Mouse (Mus musculus) right cerebral cortex, postnatal 25 days (tissue): ENCODE measurements around the gene Kmt2d.
A peak's percentile ranks its signal among the peaks of the same experiment; 100 is the strongest.
"Not testable (repeated sequence)": the region's sequence is repeated elsewhere in the genome, so short reads cannot be mapped to it uniquely, and the experiment has no call there.

Source experiments
- DNase-seq: peaks from one replicate; pipeline ENCODE4 v3.0.0; 2022

The Kmt2d gene

DNA sequence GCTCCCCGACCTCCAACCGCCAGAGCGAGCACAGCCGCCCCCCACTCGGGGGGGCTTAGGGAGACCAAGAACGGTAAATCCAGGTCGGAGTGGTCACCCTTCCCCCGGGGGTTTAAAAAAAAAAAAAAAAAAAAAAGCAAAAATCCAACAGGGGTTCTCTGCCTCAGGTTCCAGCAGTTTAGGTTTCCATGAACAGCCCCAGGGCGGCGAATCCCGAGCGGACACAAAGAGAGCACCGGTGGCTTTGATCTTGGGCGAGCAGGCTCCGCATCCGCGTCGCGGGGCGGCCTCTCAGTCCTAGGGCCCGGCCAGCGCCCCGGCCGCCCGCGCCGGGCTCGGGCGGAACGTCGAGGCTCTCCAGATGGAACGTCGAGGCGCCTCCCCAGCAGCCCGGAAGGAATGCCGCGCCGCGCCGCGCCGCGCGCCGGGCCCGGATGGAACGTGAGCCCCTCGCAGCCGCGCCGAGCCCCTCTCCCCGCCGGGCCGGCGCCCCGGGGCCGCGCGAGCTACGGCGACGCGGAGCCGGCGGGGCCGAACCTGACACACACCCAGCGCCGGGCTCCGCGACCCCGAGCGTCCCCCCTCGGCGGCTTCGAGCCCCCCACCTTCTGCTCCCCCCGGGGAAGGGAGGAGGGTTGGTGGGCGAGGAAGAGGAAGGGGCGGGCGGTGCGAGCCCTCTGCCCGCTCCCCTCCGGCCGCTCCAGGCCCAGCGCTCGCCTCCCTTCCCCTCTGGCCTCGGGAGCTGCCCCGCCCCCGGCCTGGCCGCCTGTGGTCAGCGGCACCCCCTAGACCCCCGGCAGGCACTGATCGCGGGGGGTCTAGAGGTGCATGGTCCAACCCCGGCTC is at the start of gene Kmt2d:
TSS of gene Kmt2d (minus strand) at position 135 of the 846 bp plus-strand sequence.
- peak; percentile 57 for DNase-seq

DNA sequence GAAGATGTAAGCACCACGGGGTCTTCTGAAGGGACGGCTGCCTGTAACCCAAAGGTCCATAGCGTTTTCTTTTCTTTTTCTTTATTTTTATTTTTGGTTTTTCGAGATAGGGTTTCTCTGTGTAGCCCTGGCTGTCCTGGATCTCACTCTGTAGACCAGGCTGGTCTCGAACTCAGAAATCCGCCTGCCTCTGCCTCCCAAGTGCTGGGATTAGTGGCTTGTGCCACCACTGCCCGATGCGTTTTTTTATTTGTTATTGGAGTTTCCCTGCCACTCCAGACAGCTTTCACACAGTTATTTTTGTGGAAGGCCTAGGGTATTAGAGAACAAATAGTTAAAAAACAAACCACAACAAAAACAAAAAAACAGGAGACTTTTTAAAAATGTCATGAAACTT is 47.5 kb upstream of the Kmt2d start:
- DNase-seq: not testable (repeated sequence)

DNA sequence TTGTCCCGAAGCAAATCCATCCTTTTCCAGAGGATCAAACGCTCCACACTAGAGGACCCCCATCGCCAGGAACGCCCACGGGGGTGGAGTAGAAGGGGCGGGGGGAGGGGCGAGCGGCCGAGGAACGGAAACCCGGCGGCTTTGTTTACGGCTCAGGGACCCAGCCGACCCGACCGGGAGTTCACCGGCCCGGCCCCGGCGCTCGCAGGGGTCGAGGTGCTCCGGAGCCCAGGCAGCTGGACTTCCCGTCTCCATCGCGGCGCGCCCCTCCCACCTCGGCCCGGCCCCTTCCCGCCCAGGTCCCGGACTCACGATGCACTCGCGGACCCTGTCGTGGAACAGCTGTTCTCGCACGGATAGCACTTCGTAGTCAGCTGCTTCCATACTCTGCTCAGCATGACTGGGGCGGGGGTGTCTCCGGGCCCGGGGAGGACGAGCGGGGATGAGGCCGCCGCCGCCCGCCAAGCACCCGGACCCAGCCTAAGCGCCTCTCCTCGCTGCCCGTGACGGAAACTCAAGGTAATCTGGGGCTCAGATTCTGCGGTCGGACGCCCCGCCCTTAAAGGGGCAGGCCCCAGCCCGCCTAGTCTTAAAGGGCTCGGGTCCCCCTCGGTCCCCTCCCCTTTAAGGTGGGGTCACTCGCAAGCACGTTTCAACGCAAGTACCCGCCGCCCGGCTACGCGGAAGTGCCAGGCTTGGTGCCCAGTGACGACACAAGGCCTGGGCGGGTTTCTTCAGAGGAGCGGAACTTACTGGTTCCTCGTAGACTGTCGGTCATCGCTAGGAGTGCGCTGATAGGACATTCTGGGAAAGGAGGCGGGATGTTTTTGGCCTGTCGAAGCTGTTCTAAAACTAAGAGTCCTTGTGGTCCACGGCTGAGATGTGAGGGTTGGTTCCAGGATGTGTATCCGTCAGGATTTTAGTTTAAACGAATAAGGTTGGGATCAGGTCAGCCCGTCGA is 46.8 kb upstream of the Kmt2d start, which contains the start of gene Lmbr1l:
TSS of gene Lmbr1l (minus strand) at position 694 of the 961 bp plus-strand sequence.
- DNase-seq: peak; percentile 99

DNA sequence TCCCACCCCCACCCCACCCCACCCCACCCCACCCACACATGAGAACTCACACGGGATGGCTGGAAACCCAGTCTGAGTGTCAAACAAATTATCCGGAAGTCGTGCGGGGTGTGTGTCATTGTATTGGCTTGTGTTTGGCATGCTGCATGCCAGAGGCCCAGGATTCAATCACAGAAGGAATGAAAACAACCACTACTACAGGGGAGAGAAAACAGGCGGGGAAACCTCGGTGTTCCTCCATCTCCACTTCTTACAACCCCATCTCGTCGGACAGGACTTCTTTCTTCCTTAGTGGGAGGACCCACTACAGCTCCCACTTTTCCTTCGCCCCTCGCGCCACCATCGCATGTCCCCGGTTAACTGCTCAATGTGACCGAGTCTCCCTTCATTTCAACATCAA is 46.1 kb upstream of the Kmt2d start:
- DNase-seq: peak; percentile 11

DNA sequence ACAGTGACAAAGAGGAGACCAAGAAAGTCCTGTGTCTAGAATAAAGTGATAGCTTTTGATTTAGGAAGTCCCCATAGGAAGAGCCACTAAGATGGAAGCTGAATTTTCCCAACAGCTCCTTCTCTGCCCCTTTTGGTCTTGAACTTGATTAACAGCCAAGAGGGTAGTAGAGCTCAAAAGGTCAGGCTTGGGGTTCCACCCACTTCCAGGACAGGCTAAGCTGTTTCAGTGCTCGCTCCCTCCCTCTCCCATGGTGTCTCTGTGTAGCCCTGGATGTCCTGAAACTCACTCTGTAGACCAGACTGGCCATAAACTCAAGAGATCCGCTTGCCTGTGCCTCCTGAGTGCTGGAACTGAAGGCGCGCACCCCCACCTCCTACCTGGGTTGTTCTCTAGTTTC is 45.0 kb upstream of the Kmt2d start:
- no peak for DNase-seq

DNA sequence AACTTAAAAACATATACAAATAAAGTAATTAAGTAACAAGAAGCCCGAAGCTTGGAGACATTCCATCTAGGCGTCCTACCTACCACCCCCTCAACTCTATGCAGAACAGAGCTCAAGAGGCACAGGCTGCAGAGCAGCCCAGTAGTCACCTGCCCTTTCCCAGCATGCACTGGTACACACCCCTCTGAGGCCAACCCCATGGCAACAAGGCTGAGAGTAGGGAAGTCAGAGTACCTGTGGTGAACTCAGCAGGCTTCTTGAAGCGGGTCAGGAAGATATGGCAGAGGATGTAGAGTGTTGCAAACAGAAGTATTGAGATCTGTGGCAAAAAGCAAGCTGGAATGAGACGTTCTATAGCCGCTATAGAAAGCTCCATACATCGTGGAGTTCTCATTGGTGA is 43.9 kb upstream of the Kmt2d start:
- no peak for DNase-seq

DNA sequence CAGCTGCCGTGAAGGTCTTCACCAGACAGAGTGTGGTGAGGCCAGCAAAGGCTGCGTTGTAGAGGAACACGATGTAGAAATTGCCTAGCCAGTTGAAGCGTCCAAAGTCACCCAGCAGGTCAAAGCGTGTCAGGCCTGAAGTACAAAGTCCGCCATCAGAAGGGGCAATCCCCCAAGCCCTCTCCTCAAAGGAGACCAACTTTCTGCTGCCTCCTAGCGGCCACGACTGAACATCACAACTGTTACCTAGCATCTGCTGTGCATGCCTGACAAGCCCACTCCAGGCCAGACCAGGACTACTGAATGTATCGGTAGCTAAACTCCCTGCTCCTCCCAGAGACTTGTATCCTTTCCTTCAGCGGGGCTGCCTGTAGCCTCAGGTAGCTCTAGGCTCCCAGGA is 33.7 kb upstream of the Kmt2d start:
- DNase-seq: no peak

DNA sequence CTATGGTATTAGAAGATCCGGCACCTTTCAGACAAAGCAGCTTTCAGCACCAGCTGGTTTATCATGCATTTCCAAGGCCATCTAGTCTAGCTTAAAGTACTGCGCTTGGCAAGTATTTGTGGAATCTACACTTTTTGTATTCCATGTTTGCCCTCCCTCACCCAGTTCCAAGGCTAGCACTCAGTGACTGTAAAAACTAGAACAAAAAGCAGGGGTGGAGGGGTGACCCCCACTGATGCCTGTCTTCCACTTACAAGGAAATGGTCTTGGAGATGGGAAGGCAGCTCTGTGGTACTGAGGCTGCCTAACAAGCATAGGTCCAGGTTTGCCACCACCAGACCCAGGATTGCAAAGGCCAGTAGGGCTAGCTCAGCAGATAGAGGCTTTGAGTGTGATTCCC is 31.6 kb upstream of the Kmt2d start:
- no peak for DNase-seq

DNA sequence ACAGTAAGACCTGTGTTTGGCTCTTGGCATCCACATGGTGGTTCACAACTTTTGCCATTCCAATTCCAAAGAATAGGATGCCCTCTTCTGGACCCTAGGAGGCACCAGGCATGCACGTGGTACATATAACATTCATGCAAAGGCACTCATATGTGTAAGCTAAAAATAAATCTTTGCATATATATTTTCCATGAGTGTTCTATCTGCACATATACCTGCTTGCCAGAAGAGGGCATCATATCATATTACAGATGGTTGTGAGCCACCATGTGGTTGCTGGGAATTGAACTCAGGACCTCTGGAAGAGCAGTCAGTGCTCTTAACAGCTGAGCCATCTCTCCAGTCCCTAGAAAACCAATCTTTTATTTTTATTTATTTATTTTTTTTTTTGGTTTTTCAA is 30.5 kb upstream of the Kmt2d start:
- DNase-seq: no peak

DNA sequence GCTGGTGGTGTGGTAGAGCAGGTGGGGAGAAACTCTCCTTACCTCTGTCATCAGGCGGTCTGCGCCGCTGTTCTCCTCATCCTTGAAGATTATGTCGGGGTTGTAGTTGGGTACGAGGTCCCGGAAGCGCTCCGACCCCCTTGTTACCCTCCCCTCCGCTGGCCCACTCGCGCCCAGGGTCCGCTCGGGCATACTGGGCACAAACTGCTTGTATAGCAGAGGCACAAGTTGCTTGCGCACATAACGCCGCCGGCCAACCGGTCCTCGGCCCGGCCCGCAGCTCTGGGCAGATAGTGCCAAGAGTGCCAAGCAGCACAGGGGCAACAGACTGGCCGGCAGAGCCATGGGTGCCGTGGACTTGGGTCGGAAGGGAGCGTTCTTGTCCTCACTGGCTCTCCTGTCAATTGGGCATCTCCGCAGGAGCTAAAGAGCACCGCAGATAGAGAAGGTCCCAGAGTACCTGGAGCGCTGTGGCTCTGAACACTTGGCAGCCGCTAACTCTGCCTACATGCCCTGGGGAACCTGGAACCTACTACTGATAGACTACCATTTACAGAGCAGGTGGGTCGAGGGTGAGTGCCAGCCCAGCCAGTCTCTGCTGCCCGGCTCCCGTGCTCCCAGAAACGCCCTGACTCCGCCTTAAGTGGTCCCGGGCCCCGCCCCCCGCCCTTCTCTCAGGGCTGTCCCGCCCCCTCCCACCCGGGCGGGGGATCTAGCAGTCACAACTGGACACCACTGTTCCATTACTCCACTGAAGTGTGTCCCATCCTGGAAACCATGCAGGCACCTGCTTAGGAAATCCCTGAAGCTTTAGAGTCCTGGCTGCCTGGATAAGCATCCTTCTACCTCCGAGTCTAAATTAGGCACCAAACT is 27.2 kb upstream of the Kmt2d start, which contains the start of gene Dhh:
TSS of gene Dhh (minus strand) at position 613 of the 873 bp plus-strand sequence.
- no peak for DNase-seq

DNA sequence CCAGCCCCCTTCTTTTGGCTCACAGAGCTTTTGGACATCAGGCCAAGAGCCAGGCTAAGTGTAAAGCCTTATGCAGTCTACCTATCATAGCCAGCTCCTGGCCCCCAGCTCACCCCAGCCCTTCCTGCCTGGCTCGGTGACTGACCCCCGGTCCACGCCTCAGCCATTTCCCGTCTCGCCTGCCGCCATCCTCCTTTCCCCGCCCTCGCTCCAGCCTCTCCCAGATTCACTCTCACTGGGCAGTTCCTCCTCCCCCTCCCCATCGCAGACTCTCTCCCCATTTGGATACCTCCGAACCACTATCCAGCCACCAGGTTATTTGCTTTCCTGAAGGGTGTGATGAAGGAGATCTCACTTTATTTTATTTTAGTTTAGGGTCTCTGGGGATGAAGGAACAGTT is 26.5 kb upstream of the Kmt2d start:
- no peak for DNase-seq

DNA sequence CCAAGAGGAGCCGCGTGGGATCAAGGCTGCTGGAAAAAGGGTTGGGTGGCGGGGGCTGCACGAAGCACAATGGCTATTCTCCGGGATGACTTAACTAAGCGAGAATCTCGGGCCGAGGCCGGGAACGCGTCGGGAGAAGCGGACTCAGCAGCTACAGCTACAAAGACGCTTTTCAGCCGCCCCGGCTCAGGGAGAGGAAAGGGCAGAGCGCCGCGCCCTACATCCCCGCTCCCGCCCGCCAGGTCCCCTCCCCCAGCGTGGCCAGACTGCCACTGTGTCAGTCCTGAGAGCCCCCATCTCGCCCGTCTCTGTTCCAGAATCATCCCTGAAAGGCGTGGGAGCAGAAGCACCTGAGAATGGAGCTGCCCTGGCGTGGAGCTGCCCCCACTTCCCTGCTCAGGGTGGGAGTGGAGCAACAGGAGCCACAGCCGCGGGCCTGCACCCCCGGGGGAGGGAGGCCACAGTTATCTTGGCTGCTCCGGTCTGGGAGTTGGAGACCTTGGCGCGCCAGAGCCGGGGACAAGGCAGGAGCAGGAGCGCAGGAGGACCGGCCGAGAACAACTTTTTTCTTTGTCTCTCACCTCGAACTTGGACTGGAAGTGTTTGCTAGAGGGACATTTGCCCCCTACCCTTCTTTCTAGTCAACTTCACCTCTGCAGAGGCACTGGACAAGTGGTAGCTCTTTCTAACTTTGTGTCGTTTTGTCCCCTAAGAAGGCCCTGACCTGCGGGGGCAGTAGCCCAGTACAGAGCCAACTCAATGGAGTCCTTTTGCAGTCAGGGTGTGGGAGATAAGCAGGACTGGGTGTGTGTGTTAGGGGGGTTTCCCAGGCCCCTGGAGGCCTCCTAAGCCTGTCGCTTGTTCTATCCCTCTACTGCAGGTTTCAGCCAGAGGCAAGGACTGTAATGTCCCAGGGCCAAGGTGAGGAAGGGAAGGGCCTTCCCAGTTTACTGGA is 24.9 kb upstream of the Kmt2d start:
- no peak for DNase-seq

DNA sequence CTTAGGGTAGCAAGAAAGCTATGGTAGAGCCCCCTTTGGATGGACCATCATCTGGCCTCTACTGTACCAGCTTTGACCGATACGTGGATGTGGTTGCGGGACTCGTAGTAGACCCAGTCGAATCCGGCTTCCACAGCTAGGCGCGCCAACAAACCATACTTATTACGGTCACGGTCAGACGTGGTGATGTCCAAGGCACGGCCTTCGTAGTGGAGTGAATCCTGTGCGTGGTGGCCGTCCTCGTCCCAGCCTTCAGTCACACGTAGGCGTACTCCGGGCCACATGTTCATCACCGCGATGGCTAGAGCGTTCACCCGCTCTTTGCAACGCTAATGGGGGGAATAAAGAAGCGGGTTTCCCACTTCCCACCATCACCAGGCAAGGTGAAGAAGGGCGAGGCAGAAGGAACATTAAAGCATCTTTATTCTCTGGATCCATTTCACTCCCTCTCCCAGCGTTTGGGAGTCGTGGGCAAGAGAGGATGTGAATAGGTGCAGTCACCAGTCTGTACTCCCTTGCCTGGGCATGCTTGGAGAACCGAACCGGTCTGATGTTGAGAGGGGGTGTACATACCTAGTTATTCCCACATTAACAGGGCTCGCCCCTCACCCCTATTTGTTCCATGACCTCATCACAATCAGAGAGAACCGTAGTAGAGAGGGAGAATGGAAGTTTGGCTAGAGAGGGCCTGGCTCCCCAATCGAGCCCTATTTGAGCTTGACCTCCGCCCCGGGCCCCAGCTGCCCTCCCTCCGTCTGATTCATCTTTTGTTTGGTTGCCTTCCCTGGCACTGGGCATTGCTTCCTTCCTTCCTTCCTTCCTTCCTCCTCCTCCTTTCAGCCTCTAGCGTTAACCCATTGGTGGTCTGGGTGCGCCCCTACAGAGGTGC is 24.0 kb upstream of the Kmt2d start:
- no peak for DNase-seq

DNA sequence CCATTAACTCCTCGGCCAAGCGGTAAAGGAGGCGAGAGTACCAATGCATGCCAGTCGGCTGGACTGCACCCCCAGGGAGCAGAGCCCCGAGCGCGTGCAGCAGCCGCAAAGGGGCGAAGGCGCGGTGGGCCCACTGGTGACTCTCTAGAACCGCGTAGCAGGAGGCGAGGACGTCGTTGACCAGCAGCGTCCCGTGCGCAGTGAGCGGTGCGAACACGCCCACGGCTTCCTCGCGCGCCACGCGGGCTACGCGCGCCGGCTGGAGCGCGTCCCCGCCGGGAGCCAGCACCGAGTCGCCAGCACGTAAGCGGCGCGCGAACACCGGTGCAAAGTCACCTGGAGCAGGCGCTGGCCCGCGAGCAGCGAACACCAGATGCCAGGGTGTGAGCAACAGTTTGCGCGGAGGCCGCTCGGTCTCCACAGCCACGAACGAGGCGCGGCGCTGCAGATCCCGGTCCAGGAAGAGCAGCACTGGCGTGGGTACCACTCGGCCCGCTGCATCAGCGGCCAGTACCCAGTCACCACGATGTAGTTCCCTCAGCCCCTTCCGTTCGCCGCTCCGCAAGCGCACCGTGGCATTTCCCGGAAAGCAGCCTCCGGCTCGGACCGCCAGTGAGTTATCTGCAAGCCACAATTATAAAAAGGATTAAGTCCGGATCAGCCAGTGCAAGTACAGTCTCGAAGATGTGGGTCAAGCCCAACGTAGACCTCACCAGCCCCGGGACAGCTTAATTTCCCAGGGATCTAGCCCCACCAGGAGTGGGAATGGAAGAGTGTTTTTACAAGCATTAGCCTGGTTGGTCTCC is 23.1 kb upstream of the Kmt2d start, which contains the start of gene Rhebl1:
TSS of gene Rhebl1 (minus strand) at position 601 of the 806 bp plus-strand sequence.
- DNase-seq: peak; percentile 65

DNA sequence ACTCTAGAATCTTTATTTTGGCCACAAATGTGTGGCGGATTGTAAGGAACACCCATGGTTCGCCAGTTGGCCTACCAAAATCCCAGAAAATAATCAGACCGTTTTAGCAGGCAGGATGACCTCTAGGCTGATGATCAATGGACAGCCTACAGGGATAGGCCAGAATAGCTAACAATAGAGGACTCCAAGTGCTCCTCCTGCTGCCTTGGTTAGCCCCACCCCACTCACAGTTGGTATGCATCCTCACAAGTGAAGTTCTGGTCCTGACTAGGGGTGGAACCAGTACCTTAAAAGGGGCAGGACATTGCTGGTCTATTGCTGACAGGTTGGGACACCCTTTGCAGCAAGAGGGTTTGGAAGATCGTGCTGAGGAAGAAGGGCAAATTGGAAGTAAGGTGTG is 22.0 kb upstream of the Kmt2d start:
- no peak for DNase-seq

DNA sequence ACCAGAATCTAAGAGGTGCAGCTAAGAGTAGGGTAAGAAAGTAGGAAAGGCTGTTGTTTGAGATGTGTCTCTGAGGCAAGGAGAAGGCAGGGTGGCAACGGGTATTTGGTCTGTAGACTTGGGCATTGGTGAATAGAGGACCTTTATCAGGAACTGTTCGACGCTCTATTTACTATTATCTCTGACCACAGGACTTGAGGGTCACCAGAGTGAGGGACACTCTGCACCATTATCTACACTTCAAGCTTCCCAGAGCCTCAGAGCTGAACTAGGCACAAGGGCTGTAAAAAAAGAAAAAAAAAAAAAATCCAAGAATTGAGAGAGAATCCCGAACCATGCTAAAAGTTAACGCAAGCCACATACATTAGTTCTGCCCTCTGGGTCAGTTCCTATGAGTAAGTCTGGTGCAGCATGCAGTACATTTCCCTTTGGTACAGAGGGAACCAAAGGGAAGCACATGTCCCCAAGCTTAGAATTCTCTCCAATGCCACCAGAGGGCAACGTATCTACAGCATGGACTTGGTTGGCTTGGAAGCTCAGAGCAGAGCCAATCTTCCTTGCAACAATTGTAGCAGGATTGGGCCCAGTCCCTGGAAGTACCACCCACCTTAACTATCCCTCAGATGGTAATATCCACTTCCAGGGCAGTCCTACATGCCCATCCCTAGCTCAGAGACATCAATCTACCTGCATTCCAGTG is 21.1 kb upstream of the Kmt2d start:
- peak; percentile 38 for DNase-seq

DNA sequence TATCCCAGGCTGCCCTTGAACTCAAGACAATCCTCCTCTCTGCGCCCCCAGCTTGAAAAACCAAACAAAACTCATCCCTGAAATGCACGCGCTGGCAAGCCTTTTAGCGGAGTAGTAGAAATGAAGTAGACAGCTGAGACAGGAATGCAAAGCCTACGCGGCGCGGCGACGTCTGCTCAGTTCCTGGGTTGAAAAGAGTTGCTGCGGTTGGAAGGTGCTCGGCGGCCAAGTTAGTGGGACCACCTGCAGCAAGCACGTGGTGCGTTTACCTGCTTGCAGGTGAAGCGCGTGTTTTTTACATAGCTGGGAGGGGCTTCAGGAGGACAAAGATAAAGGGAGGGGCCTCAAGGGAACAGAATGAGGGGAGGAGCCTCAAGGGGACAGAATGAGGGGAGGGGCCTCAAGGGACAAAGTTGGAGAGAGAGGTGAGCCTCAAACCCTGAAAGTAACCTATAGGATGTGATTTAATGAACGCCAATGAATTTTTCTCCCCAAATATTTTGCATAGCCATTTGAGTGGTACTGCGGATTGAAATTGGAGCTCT is 20.3 kb upstream of the Kmt2d start:
- no peak for DNase-seq

DNA sequence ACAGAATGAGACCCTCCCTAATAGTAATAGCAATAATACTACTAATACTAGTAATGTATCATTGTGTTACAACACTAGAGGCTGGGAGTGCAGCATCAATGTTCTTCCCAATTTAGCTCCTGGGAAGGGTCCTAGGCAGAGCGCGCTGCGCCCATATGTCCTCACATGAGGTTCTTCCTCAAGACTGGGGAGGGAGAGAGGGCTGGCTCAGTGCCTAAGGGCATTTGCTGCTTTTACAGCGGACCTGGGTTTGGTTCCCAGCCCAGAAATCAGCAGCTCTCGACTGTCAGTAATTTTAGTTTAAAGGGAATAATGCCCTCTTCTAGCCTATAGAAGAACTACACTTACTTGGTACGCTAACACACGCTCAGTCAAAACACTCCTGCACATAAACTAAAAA is 16.5 kb upstream of the Kmt2d start:
- DNase-seq: no peak
